Mouse (Mus musculus) intestine, embryonic 15.5 days (tissue): ENCODE results near the gene Sh3bgrl3. TPM values are rescaled to one million over a fixed set of nuclear protein-coding genes. Genes with fewer than 3 reads are reported as not detected.

ENCODE experiments used
- ATAC-seq: fragments of 200-750 bp; cut with Nextera tagmentation; 2 replicates; pipeline ENCODE4 v1.8.0; 2017; ENCODE audit warnings: moderate TSS enrichment, moderate library complexity
- H3K27ac ChIP-seq: fragments of 300-500 bp; sonication (generic); 2 replicates; pipeline ENCODE4 v1.5.1; 2015; ENCODE audit warnings: mild to moderate bottlenecking, inconsistent platforms
- H3K27me3 ChIP-seq: fragments of 300-500 bp; sonication (generic); replicated peaks from 2 replicates; pipeline ENCODE4 v1.6.1; 2015; ENCODE audit warnings: inconsistent platforms
- H3K36me3 ChIP-seq: fragments of 300-500 bp; sonication (generic); 2 replicates; pipeline ENCODE4 v1.6.1; 2015; ENCODE audit warnings: inconsistent platforms
- H3K4me1 ChIP-seq: fragments of 300-500 bp; sonication (generic); replicated peaks from 2 replicates; pipeline ENCODE4 v1.6.1; 2015; ENCODE audit warnings: inconsistent platforms
- H3K4me2 ChIP-seq: fragments of 300-500 bp; sonication (generic); replicated peaks from 2 replicates; pipeline ENCODE4 v1.6.1; 2015; ENCODE audit warnings: mild to moderate bottlenecking, inconsistent platforms
- H3K4me3 ChIP-seq: fragments of 300-500 bp; sonication (generic); replicated peaks from 2 replicates; pipeline ENCODE4 v1.5.1; 2015; ENCODE audit warnings: inconsistent platforms
- H3K9ac ChIP-seq: fragments of 300-500 bp; sonication (generic); 2 replicates; pipeline ENCODE4 v1.6.1; 2015; ENCODE audit warnings: inconsistent platforms
- H3K9me3 ChIP-seq: fragments of 300-500 bp; sonication (generic); 2 replicates; pipeline ENCODE4 v1.6.1; 2016; ENCODE audit warnings: inconsistent platforms
- WGBS: fragments of 180-500 bp; shearing (Covaris S2); methylation state at CpG from one replicate; pipeline ENCODE4 v1.1.7; 2015; 5-methylcytosine and 5-hydroxymethylcytosine counted together
- polyA plus RNA-seq: library from polyadenylated mRNA; unstranded; fragments of >200 nt; fragmentation: Nextera tagmentation; extraction: Ambion mirVana; gene quantifications from 2 replicates; pipeline ENCODE4 v1.2.1, GENCODE M21; 2015

Gene Sh3bgrl3
- polyA plus RNA-seq, 1 experiment from 2014 or later = 362 TPM

DNA sequence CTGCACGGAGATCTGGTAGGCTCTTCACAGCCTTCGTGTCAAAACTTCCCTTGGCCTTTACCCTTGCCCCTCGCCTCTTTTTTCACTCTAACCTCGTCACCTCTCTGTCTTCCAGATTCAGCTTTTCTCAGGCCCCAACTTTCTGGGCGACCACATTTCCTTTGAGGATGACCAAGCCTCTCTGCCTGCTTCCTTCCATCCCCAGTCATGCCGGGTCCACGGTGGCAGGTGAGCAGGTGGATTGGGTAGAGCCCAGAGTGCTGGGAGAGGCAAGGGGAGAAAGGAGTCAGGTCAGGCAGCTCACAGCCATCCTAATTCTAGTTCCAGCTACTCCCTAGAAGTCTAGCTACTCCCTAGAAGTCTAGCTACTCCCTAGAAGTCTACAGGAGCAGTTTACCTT is 46.1 kb downstream of the Sh3bgrl3 start:
- no peaks in the 10 kb centered on the region for H3K9me3 ChIP-seq
- H3K27me3 ChIP-seq = no peaks in the 10 kb centered on the region
- peak overlapping the region; percentile 70 for H3K4me2 ChIP-seq
- H3K4me3 ChIP-seq = peak overlapping the region; percentile 34
- no peak for ATAC-seq
- peaks cover 5% of the 10 kb centered on the region; the same call in 1 of the 2 replicates for H3K36me3 ChIP-seq
- H3K9ac ChIP-seq = no peak overlapping the region; the same call in 1 of the 2 replicates
- H3K4me1 ChIP-seq = peaks cover 20% of the 10 kb centered on the region
- whole genome bisulfite sequencing = 9% methylated on average over 7 of the region's 7 CpGs
- H3K27ac ChIP-seq = no peak overlapping the region

DNA sequence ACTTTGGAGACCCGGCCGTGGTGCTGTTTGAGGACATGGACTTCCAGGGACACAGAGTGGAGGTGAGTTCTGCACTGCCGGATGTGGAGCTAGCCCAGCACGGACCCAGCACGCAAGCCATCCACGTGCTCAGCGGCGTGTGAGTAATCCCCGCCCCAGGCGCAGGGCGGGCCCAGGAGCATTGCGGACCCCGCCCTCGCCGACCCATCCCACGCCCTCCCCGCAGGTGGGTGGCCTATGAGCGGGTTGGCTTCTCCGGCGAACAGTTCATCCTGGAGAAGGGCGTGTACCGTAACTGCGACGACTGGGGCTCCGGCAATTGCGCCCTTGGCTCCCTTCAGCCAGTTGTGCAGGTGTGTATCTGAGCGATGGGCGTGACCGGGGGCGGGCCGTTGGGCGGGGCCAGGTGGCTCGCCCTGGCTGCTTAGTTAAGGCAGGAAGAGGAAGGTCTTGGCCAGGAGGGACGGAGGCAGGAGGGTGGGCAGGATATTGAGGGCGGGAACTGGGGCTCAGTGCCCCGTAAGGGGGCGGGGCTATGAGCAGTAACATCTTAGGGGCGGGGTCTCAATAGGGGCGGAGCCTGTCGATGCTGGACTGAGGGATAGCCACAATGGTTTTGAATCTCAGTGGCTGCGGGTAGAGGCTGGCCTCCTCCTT is 46.7 kb downstream of the Sh3bgrl3 start:
- Histone ChIP-seq H3K9ac (peak overlapping the region; percentile 2), H3K27me3 (no peaks in the 10 kb centered on the region), H3K9me3 (no peaks in the 10 kb centered on the region), H3K27ac (no peak overlapping the region), H3K4me2 (peak overlapping the region; percentile 70), H3K36me3 (peaks cover 5% of the 10 kb centered on the region; the same call in 1 of the 2 replicates), H3K4me1 (peaks cover 18% of the 10 kb centered on the region), H3K4me3 (peak overlapping the region; percentile 34)
- WGBS = under 1% methylated on average over 41 of the region's 41 CpGs
- peak; percentile 97 for ATAC-seq

DNA sequence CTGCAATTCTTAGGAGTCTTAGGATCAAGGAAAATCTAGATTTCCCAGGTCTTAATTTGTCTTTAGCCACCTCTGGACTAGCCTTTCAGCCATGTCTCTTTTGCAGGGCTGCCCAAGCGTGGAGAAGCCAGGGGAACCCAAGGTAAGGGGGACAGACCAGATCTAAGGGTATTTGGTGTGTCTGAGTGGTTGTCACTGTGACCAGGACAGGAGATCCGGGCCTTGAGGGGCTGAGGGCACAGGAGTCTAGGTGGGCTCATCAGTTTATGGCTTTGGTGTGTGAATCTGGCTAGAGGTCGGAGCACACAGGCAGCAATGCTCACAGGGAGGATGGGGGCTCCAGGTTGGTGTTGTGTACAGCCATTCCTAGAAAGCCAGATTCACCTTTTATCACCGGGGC is 47.9 kb downstream of the Sh3bgrl3 start:
- no peaks in the 10 kb centered on the region for H3K27me3 ChIP-seq
- 87% methylated on average over 4 of the region's 4 CpGs for WGBS
- peaks cover 5% of the 10 kb centered on the region; the same call in 1 of the 2 replicates for H3K36me3 ChIP-seq
- no peaks in the 10 kb centered on the region for H3K9me3 ChIP-seq
- H3K9ac ChIP-seq = no peak overlapping the region
- H3K4me3 ChIP-seq = no peak overlapping the region
- peaks cover 18% of the 10 kb centered on the region for H3K4me1 ChIP-seq
- no peak overlapping the region for H3K4me2 ChIP-seq
- H3K27ac ChIP-seq = no peak overlapping the region
- ATAC-seq = no peak

DNA sequence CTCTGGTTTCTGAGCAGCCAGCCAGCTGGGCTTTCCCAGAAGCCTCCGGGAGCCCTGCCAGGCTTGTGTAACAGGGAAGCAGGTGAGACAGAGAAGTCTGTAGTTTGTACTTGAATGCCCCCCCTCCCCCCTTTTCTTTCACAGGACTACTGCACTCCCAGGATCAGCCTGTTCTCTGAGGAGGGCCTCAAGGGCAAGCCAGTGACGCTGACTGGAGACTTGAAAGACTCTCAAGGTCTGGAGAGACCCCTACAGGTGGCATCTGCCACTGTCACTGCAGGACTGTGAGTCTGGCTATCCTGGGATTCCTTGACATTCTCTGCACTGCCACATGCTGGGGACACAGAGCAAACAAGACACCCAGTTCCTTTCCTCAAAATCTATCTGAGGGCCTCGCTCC is 49.9 kb downstream of the Sh3bgrl3 start:
- no peak for ATAC-seq
- Histone ChIP-seq H3K9me3 (no peaks in the 10 kb centered on the region), H3K4me1 (peaks cover 18% of the 10 kb centered on the region), H3K27ac (no peak overlapping the region), H3K9ac (no peak overlapping the region), H3K4me2 (no peak overlapping the region), H3K36me3 (no peaks in the 10 kb centered on the region), H3K4me3 (no peak overlapping the region), H3K27me3 (no peaks in the 10 kb centered on the region)
- 21% methylated on average over 3 of the region's 3 CpGs for WGBS

Other genes starting within 250 kb of the Sh3bgrl3 start
- gene Rps6ka1, start 241.0 kb downstream of the Sh3bgrl3 start, polyA plus RNA-seq = 124 and 133 TPM in 2 replicates
- gene Hmgn2, start 160.1 kb downstream of the Sh3bgrl3 start, polyA plus RNA-seq = 1,763 and 2,086 TPM in 2 replicates
- gene Dhdds, start 127.9 kb downstream of the Sh3bgrl3 start, polyA plus RNA-seq = 40.3 and 41.9 TPM in 2 replicates
- 0.05 and 0.10 TPM in 2 replicates for gene Lin28a, start 109.9 kb downstream of the Sh3bgrl3 start, polyA plus RNA-seq
- not detected in 2 replicates for gene Zfp683, start 75.0 kb downstream of the Sh3bgrl3 start, polyA plus RNA-seq
- gene Crybg2, start 68.0 kb downstream of the Sh3bgrl3 start, polyA plus RNA-seq = 14.9 and 16.6 TPM in 2 replicates
- gene Cd52, start 33.7 kb downstream of the Sh3bgrl3 start, polyA plus RNA-seq = 27.0 and 29.7 TPM in 2 replicates
- gene Ubxn11, start 26.2 kb downstream of the Sh3bgrl3 start, polyA plus RNA-seq = 4.4 and 6.0 TPM in 2 replicates
- 90.0 and 91.6 TPM in 2 replicates for gene Cep85, start 58.3 kb upstream of the Sh3bgrl3 start, polyA plus RNA-seq
- not detected in 2 replicates for gene Gm7534, start 74.2 kb upstream of the Sh3bgrl3 start, polyA plus RNA-seq
- gene Catsper4, start 98.6 kb upstream of the Sh3bgrl3 start, polyA plus RNA-seq = 0.19 and 0.43 TPM in 2 replicates
- 12.2 and 12.7 TPM in 2 replicates for gene Cnksr1, start 109.6 kb upstream of the Sh3bgrl3 start, polyA plus RNA-seq
- 0.23 and 0.34 TPM in 2 replicates for gene E130218I03Rik, start 114.9 kb upstream of the Sh3bgrl3 start, polyA plus RNA-seq
- gene Zfp593, start 116.8 kb upstream of the Sh3bgrl3 start, polyA plus RNA-seq = 16.4 and 16.7 TPM in 2 replicates
- gene Gm30191, start 118.1 kb upstream of the Sh3bgrl3 start, polyA plus RNA-seq = not detected in 2 replicates
- gene Grrp1, start 125.3 kb upstream of the Sh3bgrl3 start, polyA plus RNA-seq = 5.0 TPM in 2 replicates
- 15.7 and 17.9 TPM in 2 replicates for gene Pdik1l, start 159.1 kb upstream of the Sh3bgrl3 start, polyA plus RNA-seq
- 0.68 and 1.0 TPM in 2 replicates for gene Trim63, start 186.3 kb upstream of the Sh3bgrl3 start, polyA plus RNA-seq
- gene Slc30a2, start 214.4 kb upstream of the Sh3bgrl3 start, polyA plus RNA-seq = 4.4 and 4.5 TPM in 2 replicates